Mouse (Mus musculus): ENCODE data around the gene Tmub2.

The Tmub2 gene

DNA sequence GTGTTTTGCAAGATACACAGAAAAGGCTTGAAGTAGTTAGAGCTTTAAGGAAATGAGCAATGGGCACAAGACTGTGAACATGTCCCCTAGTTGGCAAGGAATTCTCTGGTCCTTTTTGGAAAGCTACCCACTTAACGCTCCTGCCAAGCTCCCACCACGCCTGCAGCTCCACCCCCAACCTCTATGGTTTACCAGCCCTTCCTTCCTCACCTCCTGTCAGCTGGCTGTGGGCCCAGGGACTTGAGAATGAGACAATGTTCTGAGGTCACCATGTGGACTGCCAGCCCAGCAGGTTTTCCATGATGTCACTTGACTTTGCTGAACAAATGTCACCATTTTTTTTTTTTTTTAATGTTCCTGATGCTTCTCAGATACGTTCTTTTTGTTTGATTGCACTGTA lies 53.8 kb downstream of the Tmub2 start:
- in situ Hi-C loops (cut with MboI; ENCODE audit: low pct_unique_long_range_greater_than_20kb in 1 of 2, low sequenced_read_pairs in 2 of 2, unreplicated experiment in 1 of 2): no loop called here
